Mouse (Mus musculus) adrenal gland, postnatal 4 days (tissue): Measurements from ENCODE around the gene Gm49380. TPM values are rescaled to one million over a fixed set of nuclear protein-coding genes. Genes with fewer than 3 reads are reported as not detected.

ENCODE experiments used
- DNase-seq, 2 experiments: peaks; one replicate each; pipeline ENCODE4 v3.0.0; 2021 to 2022; ENCODE audit warnings: low spot score in 2 of 2, mixed read lengths in 2 of 2
- total RNA-seq, 2 experiments: library from RNA; stranded (reverse); gene quantifications; 2 replicates each; pipeline ENCODE4 v1.2.3; 2021

The Gm49380 gene
- total RNA-seq, 2 experiments from 2014 or later = 0.11 to 0.51 TPM

DNA sequence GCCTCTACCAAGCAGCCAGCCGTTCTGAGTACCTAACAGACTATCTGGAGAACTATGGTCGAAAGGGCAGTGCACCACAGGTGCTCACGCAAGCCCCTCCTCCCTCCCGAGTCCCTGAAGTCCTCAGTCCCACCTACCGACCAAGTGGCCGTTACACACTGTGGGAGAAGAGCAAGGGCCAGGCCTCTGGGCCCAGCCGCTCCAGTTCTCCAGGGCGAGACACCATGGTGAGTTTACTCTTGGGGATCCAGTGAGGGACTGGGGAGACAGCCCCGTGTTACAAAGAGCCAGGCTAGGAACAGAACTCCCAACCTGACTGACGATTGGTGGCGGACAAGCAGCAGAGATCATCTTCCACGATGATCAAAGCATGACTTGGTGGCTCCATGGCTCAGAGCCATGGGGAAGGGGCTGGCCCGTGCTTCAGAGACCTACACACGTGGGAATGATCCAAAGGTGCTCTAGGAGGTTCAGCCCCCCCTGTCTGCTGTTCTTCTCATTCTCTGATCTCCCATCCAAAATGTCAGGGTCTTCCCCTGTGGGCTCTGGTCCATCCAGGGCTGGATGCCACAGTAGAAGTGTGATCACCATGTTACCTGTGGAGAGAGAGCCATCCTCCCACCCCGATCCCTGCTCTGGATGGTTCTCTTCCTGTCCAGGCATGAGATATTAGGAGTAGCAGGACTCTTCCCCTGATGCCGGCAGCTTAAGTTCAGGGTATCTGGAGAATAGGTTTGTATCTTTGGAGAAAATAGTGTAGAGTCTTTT is 37.1 kb downstream of the Gm49380 start:
- no peak for DNase-seq

- DNase-seq = no peak
Observed at GRCm38 (mm10) chr9:44075276-44075995, 37.9 kb downstream of the Gm49380 start.

GRCm38 (mm10) chr9:44074395-44075275 is 38.7 kb downstream of the Gm49380 start:
- no peak for DNase-seq

DNA sequence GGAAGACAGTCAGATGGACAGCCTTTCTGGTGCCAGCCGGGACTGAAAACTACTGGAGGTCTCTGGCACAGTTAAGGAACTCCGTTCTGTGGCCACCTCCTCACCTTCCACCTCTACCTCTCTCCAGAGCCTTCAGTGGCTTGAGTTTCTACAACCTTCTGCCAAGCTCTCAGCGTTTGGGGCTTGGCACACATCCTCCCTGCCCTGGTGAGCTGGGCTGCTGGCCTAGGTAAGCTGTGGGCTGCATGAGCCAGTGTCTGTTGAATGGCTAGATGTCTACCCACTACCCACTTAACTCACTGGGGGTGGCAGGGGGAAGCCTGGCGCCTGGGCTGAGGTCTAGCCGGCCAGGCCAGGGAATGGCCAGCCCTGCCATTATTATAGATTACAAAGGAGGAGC is 40.2 kb downstream of the Gm49380 start:
- DNase-seq = no peak

DNA sequence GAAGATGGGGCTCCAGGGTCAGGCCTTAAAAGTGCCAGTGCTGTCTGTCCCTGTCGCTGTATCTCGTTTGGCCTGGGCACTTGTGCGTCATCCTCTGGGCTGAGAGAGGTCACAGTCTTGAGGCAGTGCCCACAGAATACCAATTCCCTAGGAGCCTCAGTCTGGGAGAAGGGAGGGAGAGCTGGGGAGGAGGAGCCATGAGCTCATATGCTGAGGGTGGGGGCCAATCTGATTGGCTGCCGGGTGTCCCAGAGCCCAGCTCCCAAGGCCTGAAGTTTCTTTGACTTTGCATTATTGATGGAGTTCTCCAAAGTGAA is 40.7 kb downstream of the Gm49380 start:
- no peak for DNase-seq

DNA sequence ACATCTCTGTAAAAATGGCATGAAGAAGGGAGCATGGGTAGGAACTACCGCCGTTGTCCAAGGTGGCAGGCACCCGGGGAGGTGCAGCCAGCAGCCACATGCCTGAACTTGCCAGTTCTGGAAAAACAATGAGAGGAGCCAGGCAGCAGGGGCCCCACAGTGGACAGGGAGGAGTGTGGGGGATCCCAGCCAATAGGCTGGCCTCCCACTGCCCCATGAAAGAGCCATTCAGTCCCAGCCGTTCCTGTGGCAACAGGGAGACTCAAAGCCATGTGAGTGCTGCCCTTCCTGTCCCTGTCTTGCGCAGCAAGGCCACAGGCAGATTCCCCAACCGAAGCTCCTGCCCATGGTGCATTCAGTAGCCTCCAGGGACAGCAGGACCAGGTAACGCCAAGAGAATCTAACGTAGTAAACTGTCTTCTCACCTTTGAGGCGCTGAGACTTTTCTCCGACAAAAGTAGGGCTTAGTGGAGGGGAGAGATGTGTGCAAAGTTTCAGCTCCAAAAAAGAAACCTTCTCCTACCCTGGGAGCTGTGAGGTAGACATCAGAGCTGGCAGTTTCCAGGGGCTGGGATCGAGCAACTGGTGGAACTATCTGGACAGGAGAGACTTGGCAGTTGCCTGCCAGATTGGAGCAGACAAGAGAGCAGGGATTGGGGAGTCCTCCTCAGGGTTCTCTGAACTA is 41.2 kb downstream of the Gm49380 start:
- no peak for DNase-seq

DNA sequence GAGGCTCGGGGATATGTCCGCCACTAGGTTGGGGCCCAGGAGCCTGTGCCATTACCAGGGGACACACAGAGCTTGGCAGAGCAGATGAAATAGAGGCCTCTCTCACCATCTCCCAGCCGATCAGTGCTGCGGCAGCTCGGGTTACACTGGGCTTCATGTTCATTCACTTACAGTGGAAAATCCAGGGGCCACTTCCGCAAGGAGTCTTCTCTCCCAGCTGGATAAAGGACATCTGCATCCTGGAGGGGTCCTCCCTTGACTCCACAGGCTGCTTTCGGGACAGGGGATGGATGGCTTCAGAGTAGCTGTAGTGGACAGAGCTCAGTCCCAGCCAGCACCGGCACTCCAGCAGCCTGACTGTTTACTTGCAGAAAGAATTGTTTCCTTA is 42.5 kb downstream of the Gm49380 start:
- no peak for DNase-seq

- DNase-seq = no peak
Observed at GRCm38 (mm10) chr9:44070113-44070843, 43.0 kb downstream of the Gm49380 start.

GRCm38 (mm10) chr9:44069252-44069651 is 44.0 kb downstream of the Gm49380 start:
- DNase-seq = no peak

DNA sequence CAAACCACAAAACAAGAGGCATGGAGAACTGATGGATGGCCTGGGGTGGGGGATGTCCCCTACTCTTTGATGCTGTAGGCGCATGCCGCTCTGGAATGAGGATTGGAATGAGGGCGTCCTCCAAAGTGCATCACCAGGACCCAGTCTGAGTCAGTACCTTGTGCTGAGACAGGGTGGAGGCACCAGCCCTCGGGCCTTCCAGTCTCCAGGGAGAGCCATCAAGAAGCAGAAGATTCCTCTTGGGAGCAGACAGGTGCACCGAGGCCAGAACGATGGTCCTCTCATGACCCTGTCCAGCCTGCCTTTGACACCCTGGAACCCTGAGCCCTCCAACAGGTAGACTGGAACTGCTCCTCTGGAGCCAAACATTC is 45.4 kb downstream of the Gm49380 start:
- DNase-seq = no peak

GRCm38 (mm10) chr9:44067241-44067959 is 45.9 kb downstream of the Gm49380 start:
- no peak for DNase-seq

GRCm38 (mm10) chr9:44066785-44067225 is 46.5 kb downstream of the Gm49380 start, which contains the start of gene Usp2:
TSS of gene Usp2 (plus strand) at chr9:44067021.
- peak; percentile 100 for DNase-seq

- no peak for DNase-seq
Observed at GRCm38 (mm10) chr9:44065177-44065576, 48.1 kb downstream of the Gm49380 start.

GRCm38 (mm10) chr9:44058606-44059005 is 54.7 kb downstream of the Gm49380 start:
- DNase-seq = no peak

DNA sequence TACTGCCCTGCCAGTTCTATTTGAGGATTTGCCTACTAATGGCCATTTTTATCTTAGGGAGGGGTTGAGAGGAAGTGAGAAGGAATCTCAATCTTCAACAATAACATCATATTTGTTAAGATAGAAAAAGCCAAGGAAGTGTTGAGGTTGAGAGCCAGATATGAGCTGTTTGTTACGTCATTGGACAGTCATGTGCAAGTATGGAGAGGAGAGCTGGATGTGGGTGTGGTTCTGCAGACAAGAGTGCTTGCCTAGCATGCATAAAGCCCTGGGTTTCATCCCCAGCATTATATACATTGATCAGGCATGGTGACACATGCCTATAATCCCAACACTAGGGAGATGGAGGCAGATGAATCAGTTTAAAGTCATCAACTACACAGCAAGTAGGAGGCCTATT is 59.4 kb downstream of the Gm49380 start:
- no peak for DNase-seq

GRCm38 (mm10) chr9:44052855-44053254 is 60.4 kb downstream of the Gm49380 start:
- no peak for DNase-seq

GRCm38 (mm10) chr9:44049381-44050165 is 63.7 kb downstream of the Gm49380 start:
- no peak for DNase-seq

DNA sequence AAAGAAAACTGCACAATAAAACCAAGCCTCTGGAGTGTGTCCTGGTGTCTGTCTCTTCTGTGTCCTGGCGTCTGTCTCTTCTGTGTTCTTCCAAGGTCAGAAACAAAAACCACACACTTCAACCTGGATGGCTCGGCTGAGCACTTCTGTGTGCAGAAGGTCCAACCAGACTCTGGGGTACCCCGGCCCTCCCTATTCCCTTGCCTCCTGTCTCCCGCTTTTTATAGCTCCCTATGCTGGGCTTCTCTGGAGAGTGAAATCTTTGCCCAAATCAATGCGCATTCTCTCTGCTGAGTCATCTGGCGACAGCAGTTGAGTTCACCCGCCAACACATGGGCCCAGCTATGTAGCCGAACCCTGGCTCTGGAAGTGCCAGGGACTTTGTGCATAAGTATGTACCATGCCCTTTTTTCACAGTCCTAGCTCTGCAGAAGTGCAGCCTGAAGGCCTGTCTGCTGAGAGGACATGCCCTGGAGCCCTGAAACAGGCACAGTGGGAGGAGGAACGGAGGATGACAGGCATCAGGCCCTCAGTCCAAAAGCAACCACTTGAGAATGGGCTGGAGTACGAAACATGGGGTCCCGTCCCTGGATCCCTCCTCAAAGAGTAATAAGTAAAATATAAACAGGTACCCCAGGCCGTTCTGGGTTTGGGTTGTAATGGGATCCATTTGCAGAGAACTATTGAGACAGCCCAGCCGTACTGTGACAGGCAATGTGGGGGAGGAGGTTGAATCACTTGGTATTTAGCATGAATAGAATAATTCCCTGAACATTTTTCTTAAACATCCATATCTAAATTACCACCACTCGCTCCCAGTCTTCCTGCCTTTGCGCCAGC is 64.5 kb downstream of the Gm49380 start:
- no peak for DNase-seq
